Mouse (Mus musculus) cerebellum, adult 9-11 months (tissue): ENCODE results near the gene Trmt2a.

Experiments
- DNase-seq: peaks from one replicate; pipeline ENCODE4 v3.0.0; 2022

Gene Trmt2a

DNA sequence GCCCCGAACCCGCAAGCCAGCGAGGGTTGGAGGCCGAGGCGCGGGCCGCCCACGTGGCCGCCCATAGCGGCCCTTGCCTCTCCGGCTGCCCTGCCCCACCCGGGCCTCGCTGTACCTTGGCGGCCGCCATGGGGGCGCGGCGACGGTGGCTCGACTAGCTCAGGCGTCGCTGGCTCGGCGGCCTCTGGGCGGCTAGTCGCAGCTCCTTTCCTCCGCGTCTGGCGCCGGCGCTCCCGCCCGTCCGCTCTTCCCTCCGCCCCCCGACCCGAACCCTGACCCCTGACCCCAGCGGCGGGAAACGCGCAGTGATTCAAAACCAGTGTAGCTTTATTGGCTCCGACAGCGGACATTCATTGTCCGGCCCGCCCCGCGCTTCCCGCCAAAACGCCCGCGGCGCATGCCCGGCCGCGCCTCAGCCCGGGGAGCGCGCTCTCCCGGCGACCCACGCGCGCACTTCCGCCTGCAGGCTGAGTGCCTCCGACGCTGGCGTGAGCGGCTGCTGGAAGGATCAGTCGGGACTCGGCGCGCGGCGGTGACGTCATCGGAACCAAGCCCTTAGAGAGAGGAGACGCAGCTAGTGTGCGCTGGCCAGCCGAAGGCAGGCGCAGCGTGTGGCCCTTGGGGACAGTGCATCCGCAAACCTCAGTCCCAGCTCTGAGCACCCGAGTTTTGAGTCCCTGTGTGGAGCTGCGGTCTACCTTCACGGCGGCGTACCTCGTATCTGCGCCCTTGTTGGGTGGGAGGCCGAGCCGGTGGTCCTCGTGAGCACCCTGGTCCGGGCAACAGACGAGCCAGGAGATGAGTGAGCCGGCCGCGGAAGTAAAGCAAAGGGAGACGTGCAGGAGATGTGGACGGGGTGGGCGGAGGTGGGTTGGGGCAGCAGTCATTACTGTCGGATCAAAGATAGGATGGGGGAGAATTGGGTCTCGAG is at the start of gene Trmt2a, which contains the start of gene Ranbp1:
TSS of gene Trmt2a (plus strand) at position 247 of the 931 bp plus-strand sequence.
TSS of gene Ranbp1 (minus strand) at position 300 of the 931 bp plus-strand sequence.
- DNase-seq, result peak; percentile 99

- no peak for DNase-seq
These were observed 48.4 kb upstream of the Trmt2a start for GRCm38 (mm10) chr16:18200062-18200461.

GRCm38 (mm10) chr16:18201620-18202019 is 46.9 kb upstream of the Trmt2a start:
- DNase-seq, result no peak

GRCm38 (mm10) chr16:18202061-18202460 is 46.4 kb upstream of the Trmt2a start:
- no peak for DNase-seq

GRCm38 (mm10) chr16:18203430-18204091 is 44.9 kb upstream of the Trmt2a start:
- no peak for DNase-seq

- DNase-seq, result peak; percentile 77
These were observed 37.6 kb upstream of the Trmt2a start for GRCm38 (mm10) chr16:18210701-18211416.

DNA sequence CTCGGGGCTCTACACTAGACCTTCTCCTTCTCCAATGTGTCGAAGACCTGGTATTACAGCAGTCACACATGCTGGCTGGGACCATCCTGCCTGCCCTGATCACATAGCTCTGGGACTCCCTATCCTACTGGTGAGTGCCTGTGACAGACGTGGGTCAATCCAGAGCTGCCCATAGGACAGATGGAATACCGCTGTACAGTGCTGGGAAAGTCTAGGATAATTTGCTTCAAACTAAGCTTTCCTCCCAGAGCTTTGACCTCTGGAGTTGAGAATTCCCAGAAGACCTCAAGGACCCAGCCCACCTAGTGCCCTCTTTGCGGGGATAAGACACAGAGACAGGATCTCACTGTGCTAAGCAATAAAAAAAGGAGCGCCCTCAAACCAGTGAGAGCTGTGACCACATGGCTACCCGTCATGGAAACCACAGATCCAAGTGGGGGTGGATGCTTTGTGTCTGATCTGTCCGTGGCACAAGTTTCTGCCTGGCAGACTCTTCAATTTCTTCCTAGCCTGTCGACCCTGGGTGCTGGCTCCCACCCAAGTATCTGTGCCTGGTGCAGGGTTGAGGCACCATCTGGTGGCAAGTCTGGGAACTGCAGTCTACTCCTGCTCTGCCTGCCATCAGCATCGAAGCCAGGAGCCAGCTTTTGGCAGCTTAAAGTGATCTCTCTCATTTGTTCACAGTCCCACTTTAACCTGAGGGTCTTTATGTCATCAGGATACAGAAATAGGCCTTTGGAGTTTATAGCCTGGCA is 36.9 kb upstream of the Trmt2a start:
- DNase-seq, result peak; percentile 87

DNA sequence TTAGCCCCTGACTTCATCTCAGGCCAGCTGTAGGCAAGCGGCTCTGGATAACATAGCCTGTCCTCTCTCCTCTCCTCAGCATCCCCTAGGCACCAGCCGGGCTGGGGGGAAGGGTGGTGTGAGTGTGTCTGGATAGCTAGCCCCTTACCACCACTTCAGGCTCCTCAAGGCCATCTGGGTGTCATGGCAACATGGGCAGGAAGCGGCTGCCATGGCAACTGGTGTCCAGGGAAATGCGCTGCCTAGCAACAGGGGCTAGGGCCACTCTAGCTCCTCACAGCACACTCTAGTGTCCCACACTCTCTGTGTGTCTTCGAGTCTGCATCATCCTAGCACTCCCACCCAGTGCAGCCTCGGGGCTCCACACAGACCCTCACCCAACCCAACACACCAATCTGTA is 34.8 kb upstream of the Trmt2a start:
- peak; percentile 42 for DNase-seq

- DNase-seq, result no peak
These were observed 33.6 kb upstream of the Trmt2a start for GRCm38 (mm10) chr16:18214858-18215257.

DNA sequence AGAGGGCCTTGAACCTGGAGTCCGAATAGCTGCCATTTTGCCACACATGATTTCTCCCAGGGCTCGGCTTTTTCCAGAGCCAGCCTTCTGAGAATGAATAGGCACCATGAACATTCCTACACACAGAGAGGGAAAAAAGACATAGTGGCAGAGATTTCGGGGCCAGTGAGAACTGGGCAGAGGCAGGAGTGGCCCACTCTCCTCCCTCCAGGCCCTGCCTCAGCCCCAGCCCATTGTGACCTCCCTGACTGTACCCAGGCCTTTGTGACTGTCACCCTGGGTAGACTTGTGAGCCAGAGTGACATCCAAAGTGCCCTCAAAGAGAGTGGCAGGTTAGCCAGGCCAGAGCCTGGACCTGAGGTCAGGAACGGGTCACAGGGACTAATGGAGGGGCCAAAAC is 30.9 kb upstream of the Trmt2a start, which contains the start of gene Ccdc188:
TSS of gene Ccdc188 (plus strand) at position 301 of the 400 bp plus-strand sequence.
- DNase-seq, result no peak

DNA sequence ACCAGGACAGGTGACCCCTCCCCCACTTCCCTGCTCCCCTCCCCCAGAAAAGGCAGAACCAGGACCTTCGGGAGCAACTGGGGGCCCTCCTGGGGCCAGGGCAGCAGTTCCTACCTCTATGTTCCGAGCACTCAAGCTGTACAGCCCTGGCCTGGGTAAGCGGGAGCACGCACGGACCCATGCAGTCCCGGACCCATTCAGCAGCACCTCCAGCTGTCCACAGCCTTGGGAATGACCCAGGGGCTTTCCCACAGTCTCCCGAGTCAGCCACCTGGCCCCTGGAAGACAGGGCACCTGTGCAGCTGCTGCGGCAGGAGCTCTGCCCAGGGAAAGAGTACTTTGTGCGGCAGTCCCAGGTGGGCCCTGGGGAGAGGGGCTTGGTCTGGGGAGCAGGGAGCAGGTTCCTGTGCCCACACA is 29.9 kb upstream of the Trmt2a start:
- DNase-seq, result no peak

GRCm38 (mm10) chr16:18220001-18220400 is 28.5 kb upstream of the Trmt2a start:
- peak; percentile 42 for DNase-seq

GRCm38 (mm10) chr16:18220856-18221542 is 27.5 kb upstream of the Trmt2a start:
- DNase-seq, result no peak

DNA sequence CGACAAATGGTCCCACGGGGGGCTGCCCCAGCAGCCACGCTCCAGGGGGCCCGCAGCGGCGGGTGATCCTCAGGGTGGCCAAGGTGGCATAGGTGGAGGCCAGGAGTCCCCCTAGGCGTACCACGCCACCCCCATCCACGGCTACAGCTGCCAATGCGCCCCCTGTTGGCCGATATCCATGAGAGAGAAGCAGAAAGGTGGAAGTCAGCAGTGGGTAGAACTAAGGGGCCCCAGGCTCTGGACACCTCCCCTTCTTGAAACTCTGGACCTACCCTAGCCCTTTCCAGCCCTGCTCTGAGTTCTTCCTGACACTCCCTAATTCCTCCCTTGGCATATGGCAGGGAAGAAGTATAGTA is 27.0 kb upstream of the Trmt2a start:
- DNase-seq, result no peak

- DNase-seq, result no peak
These were observed 26.3 kb upstream of the Trmt2a start for GRCm38 (mm10) chr16:18222188-18222587.

DNA sequence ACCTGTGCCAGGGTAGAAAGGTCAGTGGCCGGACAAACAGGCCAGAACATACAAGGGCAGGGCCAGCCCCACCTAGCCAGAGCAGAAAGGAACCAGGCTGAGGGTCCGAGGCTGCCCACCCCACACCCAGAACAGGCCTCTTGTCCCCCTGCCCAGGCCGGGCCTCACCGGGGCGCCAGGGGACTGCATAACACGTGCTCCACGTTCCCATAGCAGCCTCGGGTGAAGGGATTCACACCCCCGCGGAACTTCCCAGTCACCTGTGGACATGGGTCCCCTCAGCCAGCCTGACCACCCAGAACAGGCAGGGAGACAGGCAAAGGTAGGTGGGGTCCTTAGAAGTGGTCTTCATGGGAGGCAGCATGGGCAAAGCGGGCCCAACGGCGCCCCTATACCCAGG is 21.3 kb upstream of the Trmt2a start:
- DNase-seq, result peak; percentile 39

GRCm38 (mm10) chr16:18227897-18228422 is 20.5 kb upstream of the Trmt2a start:
- DNase-seq, result peak; percentile 53

- peak; percentile 85 for DNase-seq
These were observed 19.6 kb upstream of the Trmt2a start for GRCm38 (mm10) chr16:18228856-18229255.

- peak; percentile 83 for DNase-seq
These were observed 18.9 kb upstream of the Trmt2a start for GRCm38 (mm10) chr16:18229622-18230021.

DNA sequence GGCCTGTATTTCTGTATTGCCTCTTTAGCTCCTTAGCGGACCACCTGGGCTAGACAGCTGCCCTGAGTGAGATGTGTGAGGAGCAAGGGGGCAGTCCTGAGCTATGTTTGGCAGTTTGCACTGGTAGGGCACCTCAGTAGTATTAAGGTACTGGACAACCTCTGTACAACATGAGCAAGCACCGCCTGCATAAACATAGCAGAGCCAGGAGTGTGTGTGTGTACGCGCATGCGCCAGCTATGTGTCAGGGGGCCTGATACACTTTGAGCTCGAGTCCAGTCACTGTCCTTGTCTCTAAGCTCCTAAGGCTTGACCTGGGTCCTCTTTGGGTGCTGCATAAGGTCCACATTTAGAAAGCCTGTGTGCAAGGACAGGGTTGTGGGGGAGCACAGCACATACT is 17.9 kb upstream of the Trmt2a start:
- DNase-seq, result no peak

GRCm38 (mm10) chr16:18231047-18231446 is 17.4 kb upstream of the Trmt2a start:
- DNase-seq, result no peak

GRCm38 (mm10) chr16:18231451-18231850 is 17.0 kb upstream of the Trmt2a start:
- DNase-seq, result no peak
